7 mouse cellular contexts compared by ENCODE assay signal in genomic region chr6:87009692-87010328, GRCm38 (mm10). TPM values are rescaled to one million over a fixed set of nuclear protein-coding genes. Genes with fewer than 3 reads are reported as not detected.
DNase-seq lines count a peak whose midpoint lies in the region; ATAC-seq lines count a peak whose summit lies in the region.

No protein-coding gene starts in this region.

- peak; percentile 99 for ATAC-seq in intestine, embryonic 16.5 days
- peak; percentile 96 for ATAC-seq in midbrain, embryonic 11.5 days (ENCODE audit: low FRiP score)

- H3K9me3 ChIP-seq in intestine, embryonic 16.5 days (ENCODE audit: control insufficient read depth, low read length) = no peaks in the 10 kb centered on the region
- no peaks in the 10 kb centered on the region for H3K9me3 ChIP-seq in midbrain, embryonic 11.5 days (ENCODE audit: control insufficient read depth, low read length)

- peak overlapping the region; percentile 95 for H3K9ac ChIP-seq in intestine, embryonic 16.5 days (ENCODE audit: low read depth, low read length)
- peak overlapping the region; percentile 76 for H3K9ac ChIP-seq in midbrain, embryonic 11.5 days (ENCODE audit: low read length)

- 0 out of 2 replicates have a peak, but pooled peaks cover 3% of the 10 kb centered on the region for H3K36me3 ChIP-seq in intestine, embryonic 16.5 days (ENCODE audit: control insufficient read depth, insufficient read depth, low read length)
- H3K36me3 ChIP-seq in midbrain, embryonic 11.5 days (ENCODE audit: control insufficient read depth, insufficient read depth, low read length) = no peaks in the 10 kb centered on the region

- peak; percentile 92 for DNase-seq in adrenal gland, adult 8-10 months
- peak; percentile 90 for DNase-seq in embryo, embryonic 9.5 days (ENCODE audit: extremely low spot score)
- DNase-seq in gastrocnemius, postnatal 4 days (ENCODE audit: low spot score in 2 of 2) = peak; percentile 91 to 96
- DNase-seq in left cerebral cortex, postnatal 36 days (ENCODE audit: low spot score in 2 of 2) = peak; percentile 93
- DNase-seq in midbrain, embryonic 11.5 days (ENCODE audit: low spot score, missing footprints) = peak; percentile 99
- peak; percentile 94 for DNase-seq in skeletal muscle tissue, adult 2 months (ENCODE audit: low read depth, low spot score)

- H3K4me2 ChIP-seq in intestine, embryonic 16.5 days (ENCODE audit: low read depth, low read length) = peak overlapping the region; percentile 76
- H3K4me2 ChIP-seq in midbrain, embryonic 11.5 days = peak overlapping the region; percentile 66

- peak overlapping the region; percentile 90 for H3K27ac ChIP-seq in intestine, embryonic 16.5 days (ENCODE audit: low read length)
- peak overlapping the region; percentile 17; the same call in 1 of the 2 replicates for H3K27ac ChIP-seq in midbrain, embryonic 11.5 days (ENCODE audit: low read depth, low read length)

- peak overlapping the region; percentile 88 for H3K4me3 ChIP-seq in intestine, embryonic 16.5 days (ENCODE audit: low read length)
- H3K4me3 ChIP-seq in midbrain, embryonic 11.5 days (ENCODE audit: low read depth, low read length) = peak overlapping the region; percentile 56

- H3K27me3 ChIP-seq in intestine, embryonic 16.5 days (replicated peaks; ENCODE audit: control insufficient read depth, insufficient read depth, low read length) = no peaks in the 10 kb centered on the region
- H3K27me3 ChIP-seq in midbrain, embryonic 11.5 days (ENCODE audit: control insufficient read depth, insufficient read depth, low read length) = no peaks in the 10 kb centered on the region

- WGBS in intestine, embryonic 16.5 days = under 1% methylated on average over 36 of the region's 36 CpGs
- WGBS in midbrain, embryonic 11.5 days = under 1% methylated on average over 36 of the region's 36 CpGs

- intact Hi-C loops in left cerebral cortex, postnatal 36 days (cut with DNase I) = loop anchor here (1.0 kb wide), 1 partner anchor 32 kb away; the partner anchor contains the start of gene Gfpt1

- H3K4me1 ChIP-seq in intestine, embryonic 16.5 days (ENCODE audit: control insufficient read depth, insufficient read depth, low read length) = peaks cover 11% of the 10 kb centered on the region
- peaks cover 5% of the 10 kb centered on the region; the same call in 1 of the 2 replicates for H3K4me1 ChIP-seq in midbrain, embryonic 11.5 days (ENCODE audit: control insufficient read depth, insufficient read depth, low read length)

RNA-seq across cellular contexts. Expression of gene Nfu1, which starts 0.8 kb away (rescaled TPM):
- total RNA-seq in adrenal gland, adult 8-10 months (2022) = 10 to 100 TPM; 75.6 to 95.8 (median 82.6) TPM
- 10 to 100 TPM; 61.7 to 68.1 TPM for total RNA-seq in gastrocnemius, postnatal 4 days (2021)
- 110 and 114 TPM in 2 replicates for polyA plus RNA-seq in intestine, embryonic 16.5 days (2015; fragmentation: Nextera tagmentation; extraction: Ambion mirVana)
- total RNA-seq in left cerebral cortex, postnatal 36 days (2021) = 10 to 100 TPM; 57.6 to 57.9 TPM
- polyA plus RNA-seq in midbrain, embryonic 11.5 days (2014; fragmentation: Nextera tagmentation; extraction: Ambion mirVana) = 89.9 and 91.8 TPM in 2 replicates

RNA-seq across cellular contexts. Expression of gene Gfpt1, which starts 32.8 kb away (rescaled TPM):
- 10 to 100 TPM; 53.2 to 62.5 (median 55.0) TPM for total RNA-seq in adrenal gland, adult 8-10 months (2022)
- total RNA-seq in gastrocnemius, postnatal 4 days (2021) = 10 to 100 TPM; 52.6 TPM
- 24.7 and 25.7 TPM in 2 replicates for polyA plus RNA-seq in intestine, embryonic 16.5 days (2015; fragmentation: Nextera tagmentation; extraction: Ambion mirVana)
- 10 to 100 TPM; 48.1 to 52.9 TPM for total RNA-seq in left cerebral cortex, postnatal 36 days (2021)
- 14.1 and 14.2 TPM in 2 replicates for polyA plus RNA-seq in midbrain, embryonic 11.5 days (2014; fragmentation: Nextera tagmentation; extraction: Ambion mirVana)

Comparison
In these comparisons a context has a peak if more than half of its experiments do, and no peak if none do; other contexts are left out.
1. Peak in every context shown above with its lines: DNase-seq, ATAC-seq, H3K4me3 ChIP-seq and H3K27ac ChIP-seq.